Mouse (Mus musculus) bone marrow, adult 2 months (tissue): ENCODE data around the gene Sp100.
"Not testable (repeated sequence)": the region's sequence is repeated elsewhere in the genome, so short reads cannot be mapped to it uniquely, and the experiment has no call there.

ENCODE experiments used
- CTCF ChIP-seq: fragments of 200-500 bp; IDR thresholded peaks from 2 replicates; pipeline ENCODE4 v1.5.1; 2011; ENCODE audit warnings: low read length, control low read depth; ENCODE audit not compliant: control insufficient read depth, insufficient read depth
- POLR2A ChIP-seq: fragments of 200-500 bp; IDR thresholded peaks from 2 replicates; pipeline ENCODE4 v1.6.1; 2011; ENCODE audit warnings: low read depth, mild to moderate bottlenecking, control low read depth, low read length, borderline replicate concordance; ENCODE audit not compliant: control insufficient read depth

- TF ChIP-seq POLR2A, CTCF: not testable (repeated sequence)
These were observed 2.0 kb downstream of the Sp100 start for GRCm38 (mm10) chr1:85651770-85652275.
